Mouse (Mus musculus) kidney, postnatal 0 days (tissue): ENCODE measurements at regions not wholly inside any gene's neighbourhood (a gene's known extent, or its start where the extent isn't known, plus 50 kb on each side); places are given as distances from the start of the nearest gene placed in this dataset.

Experiments
- ATAC-seq: fragments of 200-750 bp; cut with Nextera tagmentation; replicated peaks from 2 replicates; pipeline ENCODE4 v1.8.0; 2017; ENCODE audit warnings: low read depth, moderate number of reproducible peaks, moderate TSS enrichment, moderate library complexity; ENCODE audit not compliant: low FRiP score
- DNase-seq: peaks from one replicate; pipeline ENCODE4 v3.0.0-alpha.2; 2016; ENCODE audit warnings: low spot score
- H3K27ac ChIP-seq: fragments of 300-500 bp; sonication (generic); 2 replicates; pipeline ENCODE4 v1.5.1; 2014; ENCODE audit warnings: mild to moderate bottlenecking
- H3K27me3 ChIP-seq: fragments of 300-500 bp; sonication (generic); 2 replicates; pipeline ENCODE4 v1.6.1; 2014; ENCODE audit warnings: low read length, mixed read lengths; ENCODE audit not compliant: insufficient read depth
- H3K36me3 ChIP-seq: fragments of 300-500 bp; sonication (generic); 2 replicates; pipeline ENCODE4 v1.6.1; 2014; ENCODE audit warnings: low read length, mixed read lengths; ENCODE audit not compliant: insufficient read depth
- H3K4me1 ChIP-seq: fragments of 300-500 bp; sonication (generic); replicated peaks from 2 replicates; pipeline ENCODE4 v1.6.1; 2014; ENCODE audit warnings: antibody characterized with exemption, low read length, mixed read lengths; ENCODE audit not compliant: insufficient read depth
- H3K4me2 ChIP-seq: fragments of 300-500 bp; sonication (generic); 2 replicates; pipeline ENCODE4 v1.6.1; 2014; ENCODE audit warnings: mild to moderate bottlenecking, low read length, moderate library complexity, mixed read lengths
- H3K4me3 ChIP-seq: fragments of 300-500 bp; sonication (generic); replicated peaks from 2 replicates; pipeline ENCODE4 v1.5.1; 2014; ENCODE audit warnings: low read depth, low read length
- H3K9ac ChIP-seq: fragments of 300-500 bp; sonication (generic); 2 replicates; pipeline ENCODE4 v1.6.1; 2014; ENCODE audit warnings: low read depth, low read length
- H3K9me3 ChIP-seq: fragments of 300-500 bp; sonication (generic); replicated peaks from 2 replicates; pipeline ENCODE4 v1.6.1; 2016; ENCODE audit warnings: low read length, inconsistent platforms, mixed read lengths
- CTCF ChIP-seq: IDR thresholded peaks from 2 replicates; pipeline ENCODE4 v1.5.1; 2016; ENCODE audit warnings: antibody characterized with exemption, low read depth, mild to moderate bottlenecking, moderate library complexity
- WGBS: fragments of 180-500 bp; shearing (Covaris S2); extraction: QIAGEN DNeasy Blood & Tissue Kit; methylation state at CpG from one replicate; pipeline ENCODE4 v1.1.7; 2014; 5-methylcytosine and 5-hydroxymethylcytosine counted together

DNA sequence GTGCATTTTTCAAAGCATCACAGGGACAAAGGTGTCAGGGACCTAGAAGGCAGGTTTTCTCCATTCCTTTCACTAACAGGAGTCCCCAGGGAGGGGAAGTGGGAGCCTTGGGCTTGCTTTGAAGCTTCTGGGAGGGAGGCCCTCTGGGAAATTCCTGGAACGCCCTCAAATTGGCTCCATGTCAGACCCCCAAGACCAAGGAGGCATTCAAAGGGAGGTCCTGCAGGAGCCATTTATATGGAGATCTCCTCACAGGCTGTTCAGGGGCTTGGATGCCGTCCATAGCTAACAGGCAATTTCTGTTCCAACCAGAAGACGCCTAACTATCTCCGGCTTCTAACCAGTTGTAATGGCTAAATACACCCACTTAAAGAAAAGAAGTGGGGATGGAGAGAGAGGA lies 70.4 kb downstream of the Mycn start:
- no peak overlapping the region for H3K27ac ChIP-seq
- H3K4me1 ChIP-seq: peaks cover 9% of the 10 kb centered on the region; the same call in 1 of the 2 replicates
- no peak overlapping the region for H3K9ac ChIP-seq
- H3K4me2 ChIP-seq: no peak overlapping the region
- no peak overlapping the region for H3K4me3 ChIP-seq
- ATAC-seq (no peak), DNase-seq (no peak)
- H3K27me3 ChIP-seq: no peaks in the 10 kb centered on the region
- TF ChIP-seq CTCF: no peak
- 60% methylated on average over 4 of the region's 4 CpGs for WGBS
- H3K36me3 ChIP-seq: no peaks in the 10 kb centered on the region
- no peaks in the 10 kb centered on the region for H3K9me3 ChIP-seq

GRCm38 (mm10) chr12:12866590-12866989 lies 75.1 kb downstream of the Mycn start:
- WGBS: 65% methylated on average over 10 of the region's 10 CpGs

GRCm38 (mm10) chr12:12850681-12851080 lies 91.0 kb downstream of the Mycn start:
- no peaks in the 10 kb centered on the region for H3K27me3 ChIP-seq
- H3K27ac ChIP-seq: no peak overlapping the region
- no peaks in the 10 kb centered on the region for H3K4me1 ChIP-seq
- H3K9ac ChIP-seq: no peak overlapping the region
- H3K36me3 ChIP-seq: no peaks in the 10 kb centered on the region
- no peaks in the 10 kb centered on the region for H3K9me3 ChIP-seq
- ATAC-seq: no peak
- DNase-seq: no peak
- H3K4me3 ChIP-seq: no peak overlapping the region
- no peak for TF ChIP-seq CTCF
- H3K4me2 ChIP-seq: no peak overlapping the region
- WGBS: 15% methylated on average over 2 of the region's 2 CpGs

More at GRCm38 (mm10) chr12:12866590-12866989, 75.1 kb downstream of the Mycn start:
- Histone ChIP-seq H3K4me1 (no peaks in the 10 kb centered on the region), H3K27me3 (no peaks in the 10 kb centered on the region), H3K27ac (no peak overlapping the region), H3K9ac (no peak overlapping the region), H3K4me3 (no peak overlapping the region), H3K4me2 (no peak overlapping the region), H3K36me3 (no peaks in the 10 kb centered on the region), H3K9me3 (no peaks in the 10 kb centered on the region)
- ATAC-seq (no peak), DNase-seq (no peak)
- no peak for TF ChIP-seq CTCF

DNA sequence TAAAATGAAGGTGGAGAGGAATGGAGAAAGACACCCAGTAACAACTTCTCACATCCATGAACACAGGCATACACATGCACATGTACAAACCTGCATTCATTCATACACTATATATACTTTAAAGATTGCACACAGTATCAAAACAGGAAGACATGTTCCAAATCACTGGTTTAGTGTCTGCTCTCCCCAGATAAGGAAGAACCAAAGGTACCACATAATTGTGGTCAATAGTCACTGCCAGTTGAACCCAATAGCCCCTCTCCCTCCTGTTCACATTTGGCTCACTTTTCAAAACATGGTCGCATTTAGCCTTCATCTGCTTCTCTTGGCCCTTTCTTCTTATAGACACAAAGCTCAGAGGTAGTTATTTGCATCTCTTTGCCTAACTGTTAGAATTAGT lies 95.0 kb downstream of the Mycn start:
- peaks cover 7% of the 10 kb centered on the region for H3K4me1 ChIP-seq
- DNase-seq (no peak), ATAC-seq (no peak)
- 75% methylated on average over 1 of the region's 1 CpGs for WGBS
- H3K4me2 ChIP-seq: no peak overlapping the region
- H3K27ac ChIP-seq: no peak overlapping the region
- H3K27me3 ChIP-seq: no peaks in the 10 kb centered on the region
- no peaks in the 10 kb centered on the region for H3K9me3 ChIP-seq
- TF ChIP-seq CTCF: no peak
- H3K4me3 ChIP-seq: no peak overlapping the region
- H3K9ac ChIP-seq: no peak overlapping the region
- H3K36me3 ChIP-seq: no peaks in the 10 kb centered on the region

- no peak; the same call in 1 of the 2 replicates for ATAC-seq
- peaks cover 12% of the 10 kb centered on the region for H3K4me1 ChIP-seq
- H3K36me3 ChIP-seq: no peaks in the 10 kb centered on the region
- peak; percentile 68 for DNase-seq
- WGBS: 12% methylated on average over 17 of the region's 17 CpGs
- H3K9ac ChIP-seq: no peak overlapping the region
- H3K27me3 ChIP-seq: no peaks in the 10 kb centered on the region
- no peaks in the 10 kb centered on the region for H3K9me3 ChIP-seq
- no peak overlapping the region for H3K27ac ChIP-seq
- TF ChIP-seq CTCF: no peak
- peak overlapping the region; percentile 2 for H3K4me2 ChIP-seq
- H3K4me3 ChIP-seq: no peak overlapping the region
These were observed 99.3 kb downstream of the Mycn start for GRCm38 (mm10) chr12:12842247-12842957.

GRCm38 (mm10) chr12:12841385-12842238 lies 100.1 kb downstream of the Mycn start:
- H3K27ac ChIP-seq: no peak overlapping the region
- H3K4me3 ChIP-seq: no peak overlapping the region
- H3K27me3 ChIP-seq: no peaks in the 10 kb centered on the region
- no peaks in the 10 kb centered on the region for H3K36me3 ChIP-seq
- H3K9ac ChIP-seq: no peak overlapping the region
- WGBS: 58% methylated on average over 5 of the region's 5 CpGs
- DNase-seq (no peak), ATAC-seq (peak; percentile 30; the same call in 1 of the 2 replicates)
- peak overlapping the region; percentile 44 for H3K4me2 ChIP-seq
- peaks cover 12% of the 10 kb centered on the region for H3K4me1 ChIP-seq
- no peak for TF ChIP-seq CTCF
- H3K9me3 ChIP-seq: no peaks in the 10 kb centered on the region
